Mouse (Mus musculus) CH12.LX (cell line): Measurements from ENCODE around the gene Irak4. TPM values are rescaled to one million over a fixed set of nuclear protein-coding genes. Genes with fewer than 3 reads are reported as not detected.

Experiments used
- DNase-seq: peaks from one replicate; pipeline ENCODE4 v3.0.0-alpha.2; 2013; ENCODE audit errors: extremely low read depth
- H3K27ac ChIP-seq: 2 replicates; pipeline ENCODE4 v1.5.1; 2012; ENCODE audit warnings: low read depth, mild to moderate bottlenecking, control low read depth, moderate library complexity; ENCODE audit not compliant: insufficient read depth
- H3K27me3 ChIP-seq: replicated peaks from 2 replicates; pipeline ENCODE3; 2012; ENCODE audit warnings: inconsistent platforms
- H3K36me3 ChIP-seq, 2 experiments: replicated peaks in 1 of 2; 2 replicates each; pipeline versions ENCODE3 to v1.6.1; 2012; ENCODE audit warnings: inconsistent platforms in 1 of 2, low read length in 1 of 2, mild to moderate bottlenecking in 1 of 2, mixed read lengths in 1 of 2, moderate library complexity in 1 of 2; ENCODE audit not compliant: control insufficient read depth in 1 of 2, insufficient read depth in 1 of 2
- H3K4me1 ChIP-seq, 2 experiments: 2 replicates each; pipeline ENCODE4 v1.6.1; 2012; ENCODE audit warnings: inconsistent platforms in 1 of 2, moderate library complexity in 1 of 2; ENCODE audit not compliant: insufficient read depth in 2 of 2, control insufficient read depth in 1 of 2
- H3K4me2 ChIP-seq: 2 replicates; pipeline ENCODE4 v1.6.1; 2012; ENCODE audit warnings: low read depth, mild to moderate bottlenecking, control low read depth; ENCODE audit not compliant: poor library complexity, insufficient read depth, severe bottlenecking
- H3K4me3 ChIP-seq, 3 experiments: fragments of 150-350 bp in 1 of 3; sonication (generic) in 1 of 3; replicated peaks in 1 of 3; 2 replicates each; pipeline versions ENCODE3 to v1.5.1; 2011 to 2012; ENCODE audit warnings: low read depth in 2 of 3, low read length in 2 of 3, mild to moderate bottlenecking in 2 of 3, moderate library complexity in 2 of 3, control low read depth in 1 of 3, improper control_type of control experiment in 1 of 3, inconsistent platforms in 1 of 3, mixed read lengths in 1 of 3; ENCODE audit not compliant: poor library complexity in 1 of 3
- H3K79me2 ChIP-seq: replicated peaks from 2 replicates; pipeline ENCODE4 v1.6.1; 2012; ENCODE audit warnings: mild to moderate bottlenecking, moderate library complexity; ENCODE audit not compliant: control insufficient read depth, poor library complexity, insufficient read depth, severe bottlenecking; ENCODE audit errors: extremely low read depth
- H3K9ac ChIP-seq: 2 replicates; pipeline ENCODE4 v1.6.1; 2012; ENCODE audit warnings: low read depth, mild to moderate bottlenecking, control low read depth, moderate library complexity; ENCODE audit not compliant: insufficient read depth
- H3K9me3 ChIP-seq: replicated peaks from 2 replicates; pipeline ENCODE3; 2012; ENCODE audit warnings: low read length, inconsistent platforms, mixed read lengths
- BHLHE40 ChIP-seq: IDR thresholded peaks from 2 replicates; pipeline ENCODE4 v1.6.1; 2011; ENCODE audit warnings: mild to moderate bottlenecking, low read depth, low read length, improper control_type of control experiment
- CHD1 ChIP-seq: IDR thresholded peaks from 2 replicates; pipeline ENCODE4 v1.6.1; 2012; ENCODE audit warnings: low read depth, low read length, improper control_type of control experiment, inconsistent platforms
- CTCF ChIP-seq, 2 experiments: IDR thresholded peaks in 1 of 2; conservative IDR thresholded peaks in 1 of 2; 2 replicates each; pipeline ENCODE4 v1.5.1; 2011 to 2012; ENCODE audit warnings: low read depth in 2 of 2, low read length in 2 of 2, improper control_type of control experiment in 1 of 2, inconsistent platforms in 1 of 2, mild to moderate bottlenecking in 1 of 2, moderate library complexity in 1 of 2
- ELF1 ChIP-seq: IDR thresholded peaks from 2 replicates; pipeline ENCODE4 v1.6.1; 2014; ENCODE audit warnings: low read depth, mild to moderate bottlenecking, inconsistent platforms, low read length, improper control_type of control experiment
- ETS1 ChIP-seq: conservative IDR thresholded peaks from 2 replicates; pipeline ENCODE4 v1.6.1; 2012; ENCODE audit warnings: low read depth, mild to moderate bottlenecking, inconsistent platforms, low read length, improper control_type of control experiment, moderate library complexity
- GABPA ChIP-seq: IDR thresholded peaks from 2 replicates; pipeline ENCODE4 v1.6.1; 2012; ENCODE audit warnings: low read depth, low read length, improper control_type of control experiment, inconsistent platforms; ENCODE audit not compliant: insufficient replicate concordance
- HCFC1 ChIP-seq: IDR thresholded peaks from 2 replicates; pipeline ENCODE4 v1.6.1; 2012; ENCODE audit warnings: low read depth, mild to moderate bottlenecking, inconsistent platforms, low read length, improper control_type of control experiment
- MAFK ChIP-seq: IDR thresholded peaks from 2 replicates; pipeline ENCODE4 v1.6.1; 2011; ENCODE audit warnings: low read length, improper control_type of control experiment; ENCODE audit not compliant: insufficient replicate concordance
- MAZ ChIP-seq: IDR thresholded peaks from 2 replicates; pipeline ENCODE4 v1.6.1; 2012; ENCODE audit warnings: low read depth, mild to moderate bottlenecking, inconsistent platforms, low read length, improper control_type of control experiment, moderate library complexity
- MEF2A ChIP-seq: IDR thresholded peaks from 2 replicates; pipeline ENCODE4 v1.6.1; 2014; ENCODE audit warnings: low read depth, mild to moderate bottlenecking, inconsistent platforms, low read length, improper control_type of control experiment, borderline replicate concordance
- MXI1 ChIP-seq: IDR thresholded peaks from 2 replicates; pipeline ENCODE4 v1.6.1; 2011; ENCODE audit warnings: mild to moderate bottlenecking, low read depth, low read length, improper control_type of control experiment
- MYC ChIP-seq: IDR thresholded peaks from 2 replicates; pipeline ENCODE4 v1.6.1; 2011; ENCODE audit warnings: low read depth, mild to moderate bottlenecking, improper control_type of control experiment, low read length
- NRF1 ChIP-seq: IDR thresholded peaks from 2 replicates; pipeline ENCODE4 v1.6.1; 2014; ENCODE audit warnings: low read depth, mild to moderate bottlenecking, inconsistent platforms, low read length, improper control_type of control experiment, moderate library complexity
- POLR2A ChIP-seq: IDR thresholded peaks from 2 replicates; pipeline ENCODE4 v1.6.1; 2011; ENCODE audit warnings: low read depth, mild to moderate bottlenecking, improper control_type of control experiment, low read length
- POLR2AphosphoS2 ChIP-seq: IDR thresholded peaks from 2 replicates; pipeline ENCODE4 v1.6.1; 2011; ENCODE audit warnings: low read depth, low read length, improper control_type of control experiment
- RCOR1 ChIP-seq: conservative IDR thresholded peaks from 2 replicates; pipeline ENCODE4 v1.6.1; 2012; ENCODE audit warnings: low read depth, mild to moderate bottlenecking, inconsistent platforms, low read length, improper control_type of control experiment
- SMC3 ChIP-seq: IDR thresholded peaks from 2 replicates; pipeline ENCODE4 v1.6.1; 2011; ENCODE audit warnings: low read depth, low read length, improper control_type of control experiment
- TBP ChIP-seq: conservative IDR thresholded peaks from 2 replicates; pipeline ENCODE4 v1.6.1; 2011; ENCODE audit warnings: low read depth, low read length, improper control_type of control experiment
- TCF12 ChIP-seq: IDR thresholded peaks from 2 replicates; pipeline ENCODE4 v1.6.1; 2014; ENCODE audit warnings: low read depth, mild to moderate bottlenecking, inconsistent platforms, low read length, improper control_type of control experiment
- USF1 ChIP-seq: IDR thresholded peaks from 2 replicates; pipeline ENCODE4 v1.6.1; 2014; ENCODE audit warnings: low read depth, mild to moderate bottlenecking, inconsistent platforms, low read length, improper control_type of control experiment
- ZKSCAN1 ChIP-seq: IDR thresholded peaks from 2 replicates; pipeline ENCODE4 v1.6.1; 2012; ENCODE audit warnings: low read depth, inconsistent platforms, low read length, improper control_type of control experiment, borderline replicate concordance
- ZMIZ1 ChIP-seq: IDR thresholded peaks from 2 replicates; pipeline ENCODE4 v1.6.1; 2012; ENCODE audit warnings: low read depth, mild to moderate bottlenecking, inconsistent platforms, low read length, improper control_type of control experiment
- ZNF384 ChIP-seq: IDR thresholded peaks from 2 replicates; pipeline ENCODE4 v1.6.1; 2012; ENCODE audit warnings: low read depth, low read length, improper control_type of control experiment, inconsistent platforms
- dilution Hi-C: fragments of 300-500 bp; cut with MboI; formaldehyde crosslinking; loops from 2 replicates; pipeline ENCODE4 v1.14.3; 2020; ENCODE audit warnings: low sequenced_read_pairs; ENCODE audit not compliant: extremely low pct_unique_long_range_greater_than_20kb, extremely low pct_ligation_motif_present
- in situ Hi-C: fragments of 300-500 bp; cut with MboI; formaldehyde crosslinking; loops from 3 replicates; pipeline ENCODE4 v1.14.3; 2019; ENCODE audit warnings: low sequenced_read_pairs, low pct_ligation_motif_present, low pct_unique_long_range_greater_than_20kb, mixed read lengths
- polyA plus RNA-seq: library from polyadenylated mRNA; unstranded; fragments of >175 nt; gene quantifications from 2 replicates; pipeline ENCODE4 v1.2.1, GENCODE M21; 2012; ENCODE audit warnings: low read depth; ENCODE audit not compliant: insufficient read length
- total RNA-seq, 2 experiments: library from RNA; depleted of rRNA; stranded (reverse); fragments of 300-350 nt in 1 of 2; fragments of >200 nt in 1 of 2; gene quantifications; 2 replicates each; pipeline ENCODE4 v1.2.3; 2012 to 2014

Gene Irak4
- total and polyA plus RNA-seq, 3 experiments: 7.6 to 15.3 (median 14.4) TPM

DNA sequence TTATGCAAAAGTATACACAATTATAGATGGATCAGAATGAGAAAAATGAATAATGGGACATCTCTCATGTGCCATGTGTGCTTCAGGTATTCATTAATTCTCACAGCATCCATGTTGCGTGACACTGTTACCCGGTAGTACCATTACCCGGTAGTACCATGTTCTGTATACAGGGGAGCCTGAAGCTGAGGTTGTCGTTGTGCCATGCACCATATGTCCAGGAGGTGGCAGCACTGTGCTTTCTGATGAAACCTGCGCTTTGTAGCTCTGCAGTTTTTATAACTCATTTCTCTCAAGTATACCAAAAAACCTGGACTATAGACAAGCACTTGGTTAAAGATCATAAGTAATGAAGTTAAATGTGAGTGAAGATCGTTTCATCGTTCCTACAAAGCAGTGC is 14.0 kb downstream of the Irak4 start (continued):
- no peak for TF ChIP-seq ZMIZ1
- no peak for TF ChIP-seq ETS1
- TF ChIP-seq ELF1: peak; percentile 60; the same call in 1 of the 2 replicates
- TF ChIP-seq MXI1: peak; percentile 60; the same call in 1 of the 2 replicates
- TF ChIP-seq POLR2A: no peak
- no peak for TF ChIP-seq POLR2AphosphoS2
- TF ChIP-seq TBP: no peak
- TF ChIP-seq ZNF384: no peak
- TF ChIP-seq CTCF (conservative IDR thresholded peaks at IDR 0.05 in 1 of 2, IDR thresholded peaks at IDR 0.05 in 1 of 2; ENCODE audit: low read depth in 2 of 2, low read length in 2 of 2): peak; percentile 91 to 96
- TF ChIP-seq SMC3: peak; percentile 90

DNA sequence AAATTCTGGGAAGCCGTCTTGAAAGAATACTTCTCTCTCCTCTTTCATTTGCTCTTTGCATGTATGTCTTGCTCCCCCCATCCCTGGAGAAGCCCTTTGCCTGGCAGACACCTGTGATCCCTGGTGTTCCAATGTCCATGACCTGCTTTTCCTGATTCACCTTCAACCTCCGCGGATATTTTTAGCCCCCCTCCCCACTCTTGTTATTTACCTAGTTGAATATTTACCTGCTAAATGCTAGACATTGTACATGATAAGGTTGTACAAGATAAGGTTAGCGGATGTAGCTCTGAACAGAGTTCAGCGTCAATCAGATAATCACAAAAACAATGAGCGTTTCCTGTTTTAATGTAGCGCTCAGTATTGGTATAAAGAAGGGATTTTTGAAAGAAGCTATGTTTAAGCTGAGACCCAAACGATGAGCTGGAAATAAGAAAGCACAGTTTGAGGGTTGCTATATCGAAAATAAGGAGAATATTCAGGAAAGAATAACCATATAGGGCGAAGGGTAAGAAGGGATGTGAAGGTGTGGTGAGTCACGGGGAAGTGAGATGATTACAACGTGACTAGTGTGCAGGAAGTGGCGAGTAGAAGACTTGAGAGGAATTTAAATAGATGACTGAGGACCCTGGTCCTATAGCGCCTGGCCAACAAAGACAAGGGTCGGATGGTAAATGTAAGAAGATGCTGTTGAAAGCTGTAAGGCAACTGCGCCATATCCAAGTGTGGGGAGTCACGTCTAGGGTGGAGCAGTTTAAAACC is 15.6 kb downstream of the Irak4 start:
- H3K36me3 ChIP-seq: peaks cover 28 to 73% of the 10 kb centered on the region in 2 experiments
- no peak overlapping the region for H3K9ac ChIP-seq
- H3K4me1 ChIP-seq: peaks cover 0 to 5% of the 10 kb centered on the region in 2 experiments; a peak in 1 of 4 replicates
- in situ Hi-C loops: no loop called here
- DNase-seq: no peak
- H3K27me3 ChIP-seq: no peaks in the 10 kb centered on the region
- no peaks in the 10 kb centered on the region for H3K79me2 ChIP-seq
- H3K4me3 ChIP-seq: no peak overlapping the region
- H3K27ac ChIP-seq: no peak overlapping the region
- dilution Hi-C loops: no loop called here
- H3K9me3 ChIP-seq: no peaks in the 10 kb centered on the region
- no peak overlapping the region for H3K4me2 ChIP-seq
- TF ChIP-seq TCF12: no peak
- TF ChIP-seq CHD1: no peak
- TF ChIP-seq ZKSCAN1: no peak
- no peak for TF ChIP-seq GABPA
- no peak for TF ChIP-seq TBP
- TF ChIP-seq POLR2AphosphoS2: no peak
- TF ChIP-seq ELF1: no peak
- TF ChIP-seq CTCF (conservative IDR thresholded peaks at IDR 0.05 in 1 of 2, IDR thresholded peaks at IDR 0.05 in 1 of 2; ENCODE audit: low read depth in 2 of 2, low read length in 2 of 2): no peak
- TF ChIP-seq USF1: no peak
- no peak for TF ChIP-seq ZNF384

DNA sequence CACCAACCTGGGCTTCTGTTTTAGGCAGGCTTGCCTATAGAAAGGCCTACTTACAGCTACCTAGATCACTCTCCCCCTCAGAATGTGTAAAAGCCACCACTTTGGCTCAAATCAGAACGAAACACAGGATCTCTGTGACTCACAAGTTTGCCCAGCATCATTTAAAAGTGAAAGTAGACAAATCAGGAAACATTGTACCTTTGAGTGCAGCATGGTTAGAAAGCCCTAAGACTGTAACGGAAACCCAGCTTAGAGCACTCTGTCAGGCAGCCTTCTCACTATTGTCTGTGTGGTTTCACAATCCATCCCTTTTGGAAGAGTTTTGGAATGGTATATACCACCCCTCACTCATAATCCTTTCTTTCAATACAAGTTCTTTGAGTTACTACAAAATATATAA is 21.5 kb downstream of the Irak4 start:
- Histone ChIP-seq H3K4me2 (no peak overlapping the region), H3K9ac (no peak overlapping the region), H3K27me3 (no peaks in the 10 kb centered on the region), H3K4me3 (no peak overlapping the region), H3K36me3 (peaks cover 13 to 72% of the 10 kb centered on the region in 2 experiments), H3K9me3 (no peaks in the 10 kb centered on the region), H3K79me2 (no peaks in the 10 kb centered on the region), H3K4me1 (peaks cover 0 to 19% of the 10 kb centered on the region in 2 experiments; a peak in 2 of 4 replicates), H3K27ac (no peak overlapping the region)
- in situ Hi-C loops (no loop called here), dilution Hi-C loops (no loop called here)
- no peak for DNase-seq
- no peak for TF ChIP-seq NRF1
- TF ChIP-seq ZKSCAN1: no peak
- no peak for TF ChIP-seq RCOR1
- no peak for TF ChIP-seq MEF2A
- no peak for TF ChIP-seq MAFK
- no peak for TF ChIP-seq MYC
- TF ChIP-seq HCFC1: no peak
- no peak for TF ChIP-seq BHLHE40
- TF ChIP-seq ETS1: no peak
- TF ChIP-seq CHD1: no peak
- no peak for TF ChIP-seq MAZ
- TF ChIP-seq CTCF (conservative IDR thresholded peaks at IDR 0.05 in 1 of 2, IDR thresholded peaks at IDR 0.05 in 1 of 2; ENCODE audit: low read depth in 2 of 2, low read length in 2 of 2): no peak
